Mouse (Mus musculus) spleen, postnatal 36 days (tissue): ENCODE measurements around the gene Dab2.

Experiments used
- DNase-seq, 2 experiments: peaks; one replicate each; pipeline ENCODE4 v3.0.0; 2022; ENCODE audit warnings: low spot score in 2 of 2, mixed read lengths in 1 of 2

Dab2 gene

GRCm38 (mm10) chr15:6468845-6469244 lies 169.3 kb downstream of the Dab2 start:
- no peak for DNase-seq

DNA sequence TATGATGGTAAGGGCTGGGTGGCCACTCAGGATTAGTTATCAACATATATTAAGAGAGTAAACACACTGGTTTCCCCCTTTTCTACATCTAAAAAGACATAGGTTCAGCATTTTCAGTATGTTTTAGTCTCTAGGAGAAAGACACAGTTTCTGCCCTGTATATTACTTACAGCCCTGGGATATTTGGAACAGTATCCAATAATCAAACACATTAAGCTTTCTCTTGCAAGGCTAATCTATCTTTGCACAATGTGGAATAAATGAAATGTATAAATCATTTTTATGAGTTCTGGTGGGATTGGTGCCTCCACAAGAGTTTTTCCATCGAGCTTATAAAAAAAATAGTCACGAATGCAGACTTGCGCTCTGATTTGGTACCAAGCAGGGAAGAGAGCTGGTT lies 169.8 kb downstream of the Dab2 start:
- DNase-seq: no peak

DNA sequence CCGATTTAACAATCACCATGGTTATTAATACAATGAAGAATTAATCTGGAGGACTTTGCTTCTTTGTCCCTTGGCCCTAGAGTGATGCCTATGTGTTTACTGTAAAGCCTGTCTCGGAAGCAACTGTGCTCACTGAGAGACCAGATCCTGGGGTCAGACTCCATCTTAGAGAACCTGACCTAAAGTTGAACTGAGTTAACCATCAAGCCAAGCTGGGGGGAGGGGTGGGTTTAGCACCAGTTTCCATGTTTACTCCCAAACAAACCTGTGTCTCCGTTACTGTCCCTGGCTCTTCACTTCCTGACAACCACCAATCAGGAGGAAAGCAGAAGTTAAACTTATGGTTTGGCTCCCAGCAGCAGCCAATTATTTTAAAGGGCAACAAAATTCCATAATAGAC lies 184.0 kb downstream of the Dab2 start:
- no peak for DNase-seq
